ENCODE assay signal across 9 mouse cellular contexts in genomic region chr7:49456148-49456547, GRCm38 (mm10).
DNase-seq lines count a peak whose midpoint lies in the region; ATAC-seq and TF ChIP-seq lines count a peak whose summit lies in the region.
"Had no signal": no experiment of that assay in that cellular context is flagged by ENCODE, and none has a peak within 500 bp of the region (broad histone marks: within the 10 kb centered on the region; RNA-seq: fewer than 3 reads in every experiment).

No protein-coding gene starts in this region.

- H3K27ac ChIP-seq in intestine, embryonic 15.5 days = no peak overlapping the region
- H3K27ac ChIP-seq in intestine, embryonic 16.5 days (ENCODE audit: low read length) = no peak overlapping the region
- no peak overlapping the region for H3K27ac ChIP-seq in limb, embryonic 10.5 days
- no peak overlapping the region for H3K27ac ChIP-seq in olfactory bulb, adult 2 months (ENCODE audit: insufficient read depth, low read depth, low read length)

- H3K36me3 ChIP-seq in intestine, embryonic 15.5 days = peaks cover 12% of the 10 kb centered on the region
- peaks cover 13% of the 10 kb centered on the region for H3K36me3 ChIP-seq in intestine, embryonic 16.5 days (ENCODE audit: control insufficient read depth, insufficient read depth, low read length)
- H3K36me3 ChIP-seq in limb, embryonic 10.5 days = no peaks in the 10 kb centered on the region

- TF ChIP-seq POLR2A in olfactory bulb, adult 2 months (IDR thresholded peaks at IDR 0.05; ENCODE audit: insufficient read depth, low read depth, low read length) = no peak

- no peaks in the 10 kb centered on the region for H3K9me3 ChIP-seq in intestine, embryonic 15.5 days
- H3K9me3 ChIP-seq in intestine, embryonic 16.5 days (ENCODE audit: control insufficient read depth, low read length) = no peaks in the 10 kb centered on the region
- H3K9me3 ChIP-seq in limb, embryonic 10.5 days (replicated peaks) = no peaks in the 10 kb centered on the region

- no peak overlapping the region for H3K9ac ChIP-seq in intestine, embryonic 15.5 days
- no peak overlapping the region for H3K9ac ChIP-seq in intestine, embryonic 16.5 days (ENCODE audit: low read depth, low read length)

- H3K27me3 ChIP-seq in intestine, embryonic 15.5 days (replicated peaks) = no peaks in the 10 kb centered on the region
- H3K27me3 ChIP-seq in intestine, embryonic 16.5 days (replicated peaks; ENCODE audit: control insufficient read depth, insufficient read depth, low read length) = no peaks in the 10 kb centered on the region
- H3K27me3 ChIP-seq in limb, embryonic 10.5 days (ENCODE audit: low read depth, poor library complexity, severe bottlenecking) = peaks cover 29% of the 10 kb centered on the region

- ATAC-seq in intestine, embryonic 15.5 days = peak; percentile 55; the same call in 1 of the 2 replicates
- ATAC-seq in intestine, embryonic 16.5 days = no peak

- peak; percentile 71 for DNase-seq in CD4-positive, CD25-positive, alpha-beta regulatory T cell, adult 2 months (ENCODE audit: low read depth, low spot score)
- DNase-seq in adrenal gland, adult 2 months = peak; percentile 42
- peak; percentile 71 for DNase-seq in embryo, embryonic 11 days
- DNase-seq in limb, embryonic 10.5 days (ENCODE audit: low spot score) = peak; percentile 70
- no peak for DNase-seq in ovary, postnatal 36 days (ENCODE audit: low spot score)

- TF ChIP-seq CTCF in olfactory bulb, adult 2 months (IDR thresholded peaks at IDR 0.05; ENCODE audit: insufficient read depth, low read depth, low read length) = peak; percentile 47; the same call in 1 of the 2 replicates

- no peak overlapping the region for H3K4me3 ChIP-seq in intestine, embryonic 15.5 days (replicated peaks)
- no peak overlapping the region for H3K4me3 ChIP-seq in intestine, embryonic 16.5 days (ENCODE audit: low read length)
- no peak overlapping the region for H3K4me3 ChIP-seq in limb, embryonic 10.5 days
- no peak overlapping the region for H3K4me3 ChIP-seq in olfactory bulb, adult 2 months (ENCODE audit: insufficient read depth, low read depth, low read length)
- H3K4me3 ChIP-seq: erythroblast, embryonic 14.5 days had no signal

- no peak overlapping the region for H3K4me2 ChIP-seq in intestine, embryonic 15.5 days (replicated peaks)
- H3K4me2 ChIP-seq in intestine, embryonic 16.5 days (ENCODE audit: low read depth, low read length) = no peak overlapping the region

- WGBS in intestine, embryonic 15.5 days = 66% methylated on average over 2 of the region's 2 CpGs
- 60% methylated on average over 2 of the region's 2 CpGs for WGBS in intestine, embryonic 16.5 days
- 57% methylated on average over 2 of the region's 2 CpGs for WGBS in limb, embryonic 10.5 days
- WGBS in olfactory bulb, adult 2 months = 66% methylated on average over 2 of the region's 2 CpGs

- H3K4me1 ChIP-seq in intestine, embryonic 15.5 days (replicated peaks) = no peaks in the 10 kb centered on the region
- H3K4me1 ChIP-seq in intestine, embryonic 16.5 days (ENCODE audit: control insufficient read depth, insufficient read depth, low read length) = no peaks in the 10 kb centered on the region
- H3K4me1 ChIP-seq in limb, embryonic 10.5 days = peaks cover 10% of the 10 kb centered on the region
- H3K4me1 ChIP-seq in olfactory bulb, adult 2 months (ENCODE audit: control insufficient read depth, insufficient read depth, low read length) = peaks cover 15% of the 10 kb centered on the region; the same call in 1 of the 2 replicates
